In genomic region chr1:165119011-165119726, GRCm38 (mm10) we compare ENCODE assay signal across 12 mouse cellular contexts. TPM values are rescaled to one million over a fixed set of nuclear protein-coding genes. Genes with fewer than 3 reads are reported as not detected.
A peak's percentile ranks its signal among the peaks of the same experiment; 100 is the strongest.
DNase-seq lines count a peak whose midpoint lies in the region; ATAC-seq and TF ChIP-seq lines count a peak whose summit lies in the region.
"Had no signal": no experiment of that assay in that cellular context is flagged by ENCODE, and none has a peak within 500 bp of the region (broad histone marks: within the 10 kb centered on the region; RNA-seq: fewer than 3 reads in every experiment).

No protein-coding gene starts in this region.

- no peak for TF ChIP-seq CTCF in liver, postnatal 0 days (IDR thresholded peaks at IDR 0.05; ENCODE audit: low read depth)

- no peak for ATAC-seq in heart, embryonic 11.5 days (replicated peaks; ENCODE audit: insufficient number of reproducible peaks, low FRiP score, low TSS enrichment)
- no peak for ATAC-seq in liver, embryonic 11.5 days (replicated peaks; ENCODE audit: low FRiP score)
- ATAC-seq in liver, postnatal 0 days: no peak
- ATAC-seq in forebrain, embryonic 14.5 days: no peak
- no peak for ATAC-seq in midbrain, embryonic 14.5 days (ENCODE audit: low FRiP score, low TSS enrichment)
- ATAC-seq: CD4-positive, CD25-positive, alpha-beta regulatory T cell, adult 4 months had no signal

- 62% methylated on average over 15 of the region's 15 CpGs for WGBS in heart, embryonic 11.5 days (ENCODE audit: insufficient replicate concordance)
- WGBS in liver, embryonic 11.5 days: 68% methylated on average over 15 of the region's 15 CpGs
- 70% methylated on average over 15 of the region's 15 CpGs for WGBS in liver, postnatal 0 days (ENCODE audit: insufficient replicate concordance)
- 46% methylated on average over 15 of the region's 15 CpGs for whole genome bisulfite sequencing in forebrain, embryonic 14.5 days
- WGBS in midbrain, embryonic 14.5 days: 29% methylated on average over 15 of the region's 15 CpGs

- H3K27ac ChIP-seq in heart, embryonic 11.5 days (ENCODE audit: low read depth, low read length): peak overlapping the region; percentile 82
- no peak overlapping the region for H3K27ac ChIP-seq in liver, embryonic 11.5 days (ENCODE audit: low read depth, low read length)
- no peak overlapping the region for H3K27ac ChIP-seq in liver, postnatal 0 days (ENCODE audit: low read depth)
- H3K27ac ChIP-seq in forebrain, embryonic 14.5 days (ENCODE audit: low read depth, low read length): no peak overlapping the region
- H3K27ac ChIP-seq in midbrain, embryonic 14.5 days (replicated peaks; ENCODE audit: low read depth, low read length): 0 out of 2 replicates have a peak overlapping the region, but pooled peaks have one; percentile 32

- H3K27me3 ChIP-seq in heart, embryonic 11.5 days (ENCODE audit: control insufficient read depth, insufficient read depth, low read length): no peaks in the 10 kb centered on the region
- no peaks in the 10 kb centered on the region for H3K27me3 ChIP-seq in liver, embryonic 11.5 days (replicated peaks; ENCODE audit: control insufficient read depth, insufficient read depth, low read length)
- no peaks in the 10 kb centered on the region for H3K27me3 ChIP-seq in liver, postnatal 0 days (ENCODE audit: insufficient read depth, low read length)
- no peaks in the 10 kb centered on the region for H3K27me3 ChIP-seq in forebrain, embryonic 14.5 days (replicated peaks; ENCODE audit: control insufficient read depth, insufficient read depth, low read length)
- H3K27me3 ChIP-seq in midbrain, embryonic 14.5 days (ENCODE audit: control insufficient read depth, insufficient read depth, low read length): 0 out of 2 replicates have a peak, but pooled peaks cover 4% of the 10 kb centered on the region

- no peak overlapping the region for H3K4me3 ChIP-seq in heart, embryonic 11.5 days (ENCODE audit: low read depth, low read length)
- no peak overlapping the region for H3K4me3 ChIP-seq in liver, embryonic 11.5 days (ENCODE audit: low read depth, low read length)
- no peak overlapping the region for H3K4me3 ChIP-seq in liver, postnatal 0 days (ENCODE audit: low read depth, low read length)
- H3K4me3 ChIP-seq in forebrain, embryonic 14.5 days (ENCODE audit: low read depth, low read length): no peak overlapping the region
- H3K4me3 ChIP-seq in midbrain, embryonic 14.5 days (replicated peaks; ENCODE audit: low read depth, low read length): no peak overlapping the region

- H3K36me3 ChIP-seq in heart, embryonic 11.5 days (ENCODE audit: control insufficient read depth, insufficient read depth, low read length): no peaks in the 10 kb centered on the region
- no peaks in the 10 kb centered on the region for H3K36me3 ChIP-seq in liver, embryonic 11.5 days (ENCODE audit: control insufficient read depth, insufficient read depth, low read length)
- no peaks in the 10 kb centered on the region for H3K36me3 ChIP-seq in liver, postnatal 0 days (replicated peaks; ENCODE audit: insufficient read depth, low read length)
- no peaks in the 10 kb centered on the region for H3K36me3 ChIP-seq in forebrain, embryonic 14.5 days (ENCODE audit: control insufficient read depth, insufficient read depth, low read length)
- no peaks in the 10 kb centered on the region for H3K36me3 ChIP-seq in midbrain, embryonic 14.5 days (ENCODE audit: control insufficient read depth, insufficient read depth, low read length)

- no peak for TF ChIP-seq EP300 in liver, postnatal 0 days (IDR thresholded peaks at IDR 0.05; ENCODE audit: low read depth)

- H3K4me1 ChIP-seq in heart, embryonic 11.5 days (ENCODE audit: control insufficient read depth, insufficient read depth, low read length): peaks cover 25% of the 10 kb centered on the region
- H3K4me1 ChIP-seq in liver, embryonic 11.5 days (replicated peaks; ENCODE audit: control insufficient read depth, insufficient read depth, low read length): peaks cover 10% of the 10 kb centered on the region
- H3K4me1 ChIP-seq in liver, postnatal 0 days (ENCODE audit: insufficient read depth): peaks cover 10% of the 10 kb centered on the region; the same call in 1 of the 2 replicates
- H3K4me1 ChIP-seq in forebrain, embryonic 14.5 days (ENCODE audit: control insufficient read depth, insufficient read depth, low read length): peaks cover 4% of the 10 kb centered on the region; the same call in 1 of the 2 replicates
- peaks cover 12% of the 10 kb centered on the region for H3K4me1 ChIP-seq in midbrain, embryonic 14.5 days (ENCODE audit: control insufficient read depth, insufficient read depth, low read length)

- H3K4me2 ChIP-seq in heart, embryonic 11.5 days: peak overlapping the region; percentile 48
- H3K4me2 ChIP-seq in liver, embryonic 11.5 days: peak overlapping the region; percentile 16; the same call in 1 of the 2 replicates
- H3K4me2 ChIP-seq in liver, postnatal 0 days (ENCODE audit: low read depth, low read length): no peak overlapping the region
- no peak overlapping the region for H3K4me2 ChIP-seq in forebrain, embryonic 14.5 days (ENCODE audit: low read length)
- H3K4me2 ChIP-seq in midbrain, embryonic 14.5 days (ENCODE audit: low read length): peak overlapping the region; percentile 45

- DNase-seq in heart, postnatal 4 days: no peak
- no peak for DNase-seq in liver, embryonic 11.5 days (ENCODE audit: low spot score)
- no peak for DNase-seq in liver, postnatal 0 days
- DNase-seq in forebrain, embryonic 14.5 days (ENCODE audit: low spot score): peak; percentile 13
- peak; percentile 53 for DNase-seq in midbrain, embryonic 14.5 days
- DNase-seq in urinary bladder, postnatal 14 days (ENCODE audit: low spot score): no peak
- DNase-seq in adrenal gland, postnatal 10 days: no peak

- H3K9me3 ChIP-seq in heart, embryonic 11.5 days (replicated peaks; ENCODE audit: control insufficient read depth, low read length): no peaks in the 10 kb centered on the region
- no peaks in the 10 kb centered on the region for H3K9me3 ChIP-seq in liver, embryonic 11.5 days (ENCODE audit: control insufficient read depth, low read length)
- no peaks in the 10 kb centered on the region for H3K9me3 ChIP-seq in liver, postnatal 0 days (ENCODE audit: low read length)
- no peaks in the 10 kb centered on the region for H3K9me3 ChIP-seq in forebrain, embryonic 14.5 days (replicated peaks; ENCODE audit: control insufficient read depth, low read length)
- no peaks in the 10 kb centered on the region for H3K9me3 ChIP-seq in midbrain, embryonic 14.5 days (ENCODE audit: control insufficient read depth, low read length)

- H3K9ac ChIP-seq in heart, embryonic 11.5 days (ENCODE audit: low read depth, low read length): peak overlapping the region; percentile 28; the same call in 1 of the 2 replicates
- no peak overlapping the region for H3K9ac ChIP-seq in liver, embryonic 11.5 days (ENCODE audit: low read depth, low read length)
- H3K9ac ChIP-seq in liver, postnatal 0 days (replicated peaks): no peak overlapping the region
- no peak overlapping the region for H3K9ac ChIP-seq in forebrain, embryonic 14.5 days (ENCODE audit: low read length)
- no peak overlapping the region for H3K9ac ChIP-seq in midbrain, embryonic 14.5 days (replicated peaks; ENCODE audit: low read length)

RNA-seq across cellular contexts. Expression of gene Tbx19, which starts 41.4 kb away (rescaled TPM):
- polyA plus RNA-seq in heart, embryonic 11.5 days (2014; fragmentation: Nextera tagmentation; extraction: Ambion mirVana): not detected in 2 replicates
- not detected for total RNA-seq in heart, postnatal 4 days (2021)
- 0.18 TPM in 1 of 2 replicates, not detected in the other for polyA plus RNA-seq in liver, embryonic 11.5 days (2014; fragmentation: Nextera tagmentation; extraction: Ambion mirVana)
- 0.04 and 0.06 TPM in 2 replicates for polyA plus RNA-seq in liver, postnatal 0 days (2015; fragmentation: Nextera tagmentation; extraction: Ambion mirVana)
- polyA plus RNA-seq in forebrain, embryonic 14.5 days (2014; fragmentation: Nextera tagmentation; extraction: Ambion mirVana): 0.07 and 0.13 TPM in 2 replicates
- polyA plus RNA-seq in midbrain, embryonic 14.5 days (2014; fragmentation: Nextera tagmentation; extraction: Ambion mirVana): not detected in 2 replicates
- total RNA-seq in adrenal gland, postnatal 10 days (2021): not detected
- total RNA-seq: heart, adult 18-20 months; layer of hippocampus, postnatal 10 days; liver, adult 2 months had no signal
- polyA plus RNA-seq: CD4-positive, CD25-positive, alpha-beta regulatory T cell, adult 4 months; liver, adult 2 months had no signal

Comparison
In these comparisons a context has a peak if more than half of its experiments do, and no peak if none do; other contexts are left out.
1. H3K4me2 ChIP-seq: peak in heart, embryonic 11.5 days (single experiment), liver, embryonic 11.5 days (single experiment) and midbrain, embryonic 14.5 days (single experiment); none in liver, postnatal 0 days (single experiment) and forebrain, embryonic 14.5 days (single experiment).
2. H3K27ac ChIP-seq: peak in heart, embryonic 11.5 days (single experiment) and midbrain, embryonic 14.5 days (single experiment); none in liver, embryonic 11.5 days (single experiment), liver, postnatal 0 days (single experiment) and forebrain, embryonic 14.5 days (single experiment).
3. DNase-seq: peak in forebrain, embryonic 14.5 days (single experiment) and midbrain, embryonic 14.5 days (single experiment); none in heart, postnatal 4 days (single experiment), liver, embryonic 11.5 days (single experiment), liver, postnatal 0 days (single experiment), urinary bladder, postnatal 14 days (single experiment) and adrenal gland, postnatal 10 days (single experiment).